Mouse (Mus musculus): ENCODE data around the gene Adprhl2.

GRCm38 (mm10) chr4:126319806-126320205, 1.7 kb downstream of the Adprhl2 start:
- TF ChIP-seq CTCF (IDR thresholded peaks at IDR 0.05; ENCODE audit: extremely low read depth, insufficient read depth, low read length) (no peak), POLR2A (IDR thresholded peaks at IDR 0.05; ENCODE audit: extremely low read depth, insufficient read depth, low read length) (no peak)
